ENCODE assay signal across 18 mouse cellular contexts in genomic region chr19:24331274-24331673, GRCm38 (mm10).
"Had no signal": no experiment of that assay in that cellular context is flagged by ENCODE, and none has a peak within 500 bp of the region (broad histone marks: within the 10 kb centered on the region; RNA-seq: fewer than 3 reads in every experiment).

No protein-coding gene starts in this region.

- DNase-seq: lung, adult 18-20 months; lung, embryonic 14.5 days; lung, postnatal 10 days; lung, postnatal 4 days; midbrain, embryonic 14.5 days; retina, postnatal 1 day; right cerebral cortex, adult 18-20 months; right cerebral cortex, postnatal 25 days; right cerebral cortex, postnatal 4 days; spleen, adult 18-20 months; thymus, adult 18-20 months; thymus, postnatal 14 days; thymus, postnatal 36 days had no signal

- H3K27ac ChIP-seq: midbrain, embryonic 10.5 days; midbrain, embryonic 12.5 days; neural tube, embryonic 13.5 days; neural tube, embryonic 15.5 days had no signal

- H3K4me3 ChIP-seq: midbrain, embryonic 10.5 days; midbrain, embryonic 12.5 days; myocyte; neural tube, embryonic 13.5 days; neural tube, embryonic 15.5 days had no signal
